Mouse (Mus musculus) thymus, adult 2 months (tissue): ENCODE measurements around the gene Fam155a. TPM values are rescaled to one million over a fixed set of nuclear protein-coding genes. Genes with fewer than 3 reads are reported as not detected.

Experiments used
- DNase-seq: peaks from one replicate; pipeline ENCODE4 v3.0.0; 2021
- H3K27ac ChIP-seq: fragments of 200-500 bp; 2 replicates; pipeline ENCODE4 v1.5.1; 2012; ENCODE audit warnings: low read length, control low read depth; ENCODE audit not compliant: control insufficient read depth, insufficient read depth
- H3K27me3 ChIP-seq: fragments of 200-500 bp; 2 replicates; pipeline ENCODE4 v1.6.1; 2012; ENCODE audit warnings: mild to moderate bottlenecking, low read length, moderate library complexity, mixed read lengths; ENCODE audit not compliant: control insufficient read depth, insufficient read depth
- H3K36me3 ChIP-seq: fragments of 200-500 bp; 2 replicates; pipeline ENCODE4 v1.6.1; 2012; ENCODE audit warnings: mild to moderate bottlenecking, low read length, moderate library complexity; ENCODE audit not compliant: control insufficient read depth, insufficient read depth
- H3K4me1 ChIP-seq: fragments of 200-500 bp; replicated peaks from 2 replicates; pipeline ENCODE4 v1.6.1; 2012; ENCODE audit warnings: low read length; ENCODE audit not compliant: control insufficient read depth, insufficient read depth
- H3K4me3 ChIP-seq: fragments of 200-500 bp; 2 replicates; pipeline ENCODE4 v1.5.1; 2012; ENCODE audit warnings: mild to moderate bottlenecking, low read length, control low read depth, moderate library complexity; ENCODE audit not compliant: control insufficient read depth, insufficient read depth
- CTCF ChIP-seq: fragments of 200-500 bp; IDR thresholded peaks from 2 replicates; pipeline ENCODE4 v1.5.1; 2012; ENCODE audit warnings: mild to moderate bottlenecking, control low read depth, low read length, moderate library complexity, borderline replicate concordance; ENCODE audit not compliant: control insufficient read depth, poor library complexity, insufficient read depth; ENCODE audit errors: extremely low read depth
- POLR2A ChIP-seq: fragments of 200-500 bp; IDR thresholded peaks from 2 replicates; pipeline ENCODE4 v1.6.1; 2012; ENCODE audit warnings: mild to moderate bottlenecking, low read length, control low read depth, moderate library complexity; ENCODE audit not compliant: control insufficient read depth, poor library complexity, insufficient read depth; ENCODE audit errors: extremely low read depth
- WGBS: fragments of 180-500 bp; shearing (Covaris S2); methylation state at CpG from one replicate; pipeline ENCODE4 v1.1.7; 2018; 5-methylcytosine and 5-hydroxymethylcytosine counted together
- polyA plus RNA-seq: library from polyadenylated mRNA; depleted of rRNA; stranded (reverse); fragments of >200 nt; gene quantifications from 2 replicates; pipeline ENCODE4 v1.2.3, GENCODE M21; 2012

Gene Fam155a
- polyA plus RNA-seq, 1 experiment, result 0.09 TPM

GRCm38 (mm10) chr8:9461111-9461510, 309.9 kb downstream of the Fam155a start:
- no peaks in the 10 kb centered on the region for H3K36me3 ChIP-seq
- H3K27ac ChIP-seq, result no peak overlapping the region
- no peak overlapping the region for H3K4me3 ChIP-seq
- no peak for DNase-seq
- TF ChIP-seq CTCF (no peak), POLR2A (no peak)
- WGBS, result 87% methylated on average over 4 of the region's 4 CpGs
- no peaks in the 10 kb centered on the region for H3K4me1 ChIP-seq
- no peaks in the 10 kb centered on the region for H3K27me3 ChIP-seq

DNA sequence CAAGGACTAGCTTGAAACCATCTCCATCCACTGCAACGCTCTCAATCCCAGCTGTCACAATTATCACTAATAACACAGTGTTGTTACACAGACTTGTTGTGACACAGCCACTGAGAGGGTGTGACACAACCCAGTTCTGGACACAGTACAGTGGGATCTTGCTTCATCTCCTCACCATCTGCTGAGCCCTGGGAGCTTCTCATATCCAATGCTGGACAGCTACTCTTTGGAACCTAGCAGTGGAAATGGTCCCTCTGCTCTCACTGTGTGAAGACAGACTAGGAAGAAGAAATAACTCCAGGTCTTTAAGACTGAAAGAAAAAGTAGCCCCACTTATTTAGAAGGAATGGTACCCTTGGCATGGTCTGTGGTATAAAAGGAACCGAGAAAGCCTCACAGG, 310.3 kb downstream of the Fam155a start:
- Histone ChIP-seq H3K36me3 (no peaks in the 10 kb centered on the region), H3K27ac (no peak overlapping the region), H3K4me3 (no peak overlapping the region), H3K27me3 (no peaks in the 10 kb centered on the region), H3K4me1 (no peaks in the 10 kb centered on the region)
- no peak for DNase-seq
- no peak for TF ChIP-seq CTCF
- no peak for TF ChIP-seq POLR2A
- 94% methylated on average over 2 of the region's 2 CpGs for WGBS

DNA sequence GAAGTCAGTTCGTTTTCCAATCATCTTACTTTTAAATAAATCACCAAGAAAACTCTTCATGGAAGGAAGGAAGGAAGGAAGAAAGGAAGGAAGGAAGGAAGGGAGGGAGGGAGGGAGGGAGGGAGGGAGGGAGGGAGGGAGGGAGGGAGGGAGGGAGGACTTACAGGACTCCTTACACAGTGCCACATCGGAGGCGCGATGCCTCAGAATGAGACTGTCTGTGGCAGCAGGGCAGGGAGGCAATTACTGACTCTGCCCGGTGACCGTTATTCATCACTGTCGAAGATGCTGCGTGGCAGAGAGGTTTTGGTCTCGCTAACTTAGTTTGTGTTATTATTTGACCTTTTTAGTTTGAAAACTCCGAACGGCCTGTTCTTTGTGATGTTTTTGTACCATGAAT, 312.3 kb downstream of the Fam155a start:
- Histone ChIP-seq H3K36me3 (no peaks in the 10 kb centered on the region), H3K27me3 (no peaks in the 10 kb centered on the region), H3K4me3 (no peak overlapping the region), H3K4me1 (no peaks in the 10 kb centered on the region), H3K27ac (no peak overlapping the region)
- 89% methylated on average over 11 of the region's 11 CpGs for WGBS
- no peak for DNase-seq
- TF ChIP-seq CTCF (no peak), POLR2A (no peak)

DNA sequence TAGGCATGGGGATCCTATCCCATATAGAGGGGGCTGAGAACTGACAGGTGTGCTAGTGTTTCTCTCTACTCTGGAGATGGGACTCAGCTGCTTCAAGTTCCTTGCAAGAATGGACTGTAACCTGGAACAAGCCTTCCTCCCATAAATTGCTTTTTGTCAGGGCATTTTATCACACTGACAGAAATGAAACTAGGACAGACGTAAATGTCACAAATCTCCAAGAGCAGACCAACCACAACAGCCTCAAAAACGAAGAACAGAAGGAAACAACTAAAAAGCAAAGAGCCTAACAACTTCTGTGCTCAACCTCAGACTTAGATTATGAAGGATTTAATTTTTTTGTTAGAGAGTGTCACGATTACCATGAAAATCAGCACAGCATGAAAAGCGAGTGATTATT, 315.8 kb downstream of the Fam155a start:
- no peaks in the 10 kb centered on the region for H3K4me1 ChIP-seq
- DNase-seq, result no peak
- no peak overlapping the region for H3K4me3 ChIP-seq
- H3K36me3 ChIP-seq, result no peaks in the 10 kb centered on the region
- no peaks in the 10 kb centered on the region for H3K27me3 ChIP-seq
- TF ChIP-seq CTCF (no peak), POLR2A (no peak)
- no peak overlapping the region for H3K27ac ChIP-seq
- WGBS, result 41% methylated on average over 4 of the region's 4 CpGs

GRCm38 (mm10) chr8:9453742-9454141, 317.2 kb downstream of the Fam155a start:
- WGBS, result 95% methylated on average over 5 of the region's 5 CpGs
- DNase-seq, result no peak
- Histone ChIP-seq H3K36me3 (no peaks in the 10 kb centered on the region), H3K4me1 (no peaks in the 10 kb centered on the region), H3K4me3 (no peak overlapping the region), H3K27me3 (no peaks in the 10 kb centered on the region), H3K27ac (no peak overlapping the region)
- TF ChIP-seq POLR2A (no peak), CTCF (no peak)

DNA sequence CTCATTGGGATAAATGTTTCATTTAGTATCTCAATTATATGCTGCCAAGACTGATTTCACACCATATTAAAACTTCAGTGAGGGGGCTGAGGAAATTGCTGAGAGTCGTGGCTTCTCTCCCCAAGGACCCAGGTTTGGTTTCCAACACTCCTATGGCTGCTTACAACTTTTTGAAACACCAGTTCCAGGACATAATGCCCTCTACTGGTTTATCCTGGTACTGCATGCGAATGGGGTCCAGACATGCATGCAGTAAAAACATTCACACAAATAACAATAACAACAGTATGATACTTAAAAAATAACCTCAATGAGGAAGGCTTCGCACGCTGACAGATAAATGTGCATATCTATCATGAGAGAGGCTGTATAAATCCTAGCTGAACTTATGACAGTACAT, 319.4 kb downstream of the Fam155a start:
- peak; percentile 27 for DNase-seq
- 86% methylated on average over 4 of the region's 4 CpGs for WGBS
- no peaks in the 10 kb centered on the region for H3K4me1 ChIP-seq
- H3K27ac ChIP-seq, result no peak overlapping the region
- H3K4me3 ChIP-seq, result no peak overlapping the region
- H3K36me3 ChIP-seq, result no peaks in the 10 kb centered on the region
- H3K27me3 ChIP-seq, result no peaks in the 10 kb centered on the region
- TF ChIP-seq CTCF (no peak), POLR2A (no peak)

- 75% methylated on average over 7 of the region's 7 CpGs for WGBS
- TF ChIP-seq POLR2A (no peak), CTCF (no peak)
- Histone ChIP-seq H3K36me3 (no peaks in the 10 kb centered on the region), H3K27me3 (no peaks in the 10 kb centered on the region), H3K4me1 (no peaks in the 10 kb centered on the region), H3K4me3 (no peak overlapping the region), H3K27ac (no peak overlapping the region)
- no peak for DNase-seq
Measured at GRCm38 (mm10) chr8:9448613-9449012, 322.3 kb downstream of the Fam155a start.
